Mouse (Mus musculus): Measurements from ENCODE around the gene Ing2. TPM values are rescaled to one million over a fixed set of nuclear protein-coding genes. Genes with fewer than 3 reads are reported as not detected.

Ing2 gene
- total and polyA plus RNA-seq, 3 experiments, result 7.2 to 22.0 (median 16.8) TPM

DNA sequence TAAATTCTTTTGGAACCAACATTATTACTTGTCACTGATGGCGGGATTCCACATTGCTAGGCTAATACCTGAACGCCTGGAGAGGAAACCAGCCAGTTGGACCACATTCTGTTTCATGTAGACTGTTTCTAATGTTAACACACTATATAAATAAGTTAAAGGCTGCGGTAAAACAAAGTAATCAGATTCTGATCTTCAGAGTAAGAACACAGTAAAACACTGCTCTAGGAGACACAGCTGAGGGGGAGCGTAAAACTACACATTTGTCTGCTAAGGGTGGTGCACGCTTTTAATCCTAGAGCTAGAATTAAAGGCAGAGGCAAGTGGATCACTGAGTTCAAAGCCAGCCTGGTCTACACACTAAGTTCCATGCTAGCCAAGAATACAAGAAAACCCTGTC, 12.6 kb downstream of the Ing2 start:
- H3K4me1 ChIP-seq (ENCODE audit: control insufficient read depth in 1 of 2, insufficient read depth in 2 of 2), result peaks cover 0 to 4% of the 10 kb centered on the region in 2 experiments; a peak in 2 of 4 replicates
- no peak overlapping the region for H3K4me2 ChIP-seq (ENCODE audit: insufficient read depth, low read depth, poor library complexity, severe bottlenecking)
- in situ Hi-C loops (cut with MboI; ENCODE audit: low pct_ligation_motif_present, low pct_unique_long_range_greater_than_20kb, low sequenced_read_pairs) (no loop called here), dilution Hi-C loops (cut with MboI; ENCODE audit: extremely low pct_ligation_motif_present, extremely low pct_unique_long_range_greater_than_20kb, low sequenced_read_pairs) (no loop called here)
- no peaks in the 10 kb centered on the region for H3K27me3 ChIP-seq (replicated peaks)
- H3K27ac ChIP-seq (ENCODE audit: insufficient read depth, low read depth), result no peak overlapping the region
- DNase-seq (ENCODE audit: extremely low read depth), result no peak
- H3K79me2 ChIP-seq (replicated peaks; ENCODE audit: control insufficient read depth, extremely low read depth, insufficient read depth, poor library complexity, severe bottlenecking), result no peaks in the 10 kb centered on the region
- H3K4me3 ChIP-seq (replicated peaks in 1 of 3; ENCODE audit: low read depth in 2 of 3, low read length in 2 of 3, poor library complexity in 1 of 3), result no peak overlapping the region
- TF ChIP-seq CHD2 (IDR thresholded peaks at IDR 0.05; ENCODE audit: low read length) (no peak), CHD1 (IDR thresholded peaks at IDR 0.05; ENCODE audit: low read depth, low read length) (no peak), CTCF (conservative IDR thresholded peaks at IDR 0.05 in 1 of 2, IDR thresholded peaks at IDR 0.05 in 1 of 2; ENCODE audit: low read depth in 2 of 2, low read length in 2 of 2) (no peak), UBTF (IDR thresholded peaks at IDR 0.05; ENCODE audit: low read depth, low read length) (no peak), MEF2A (IDR thresholded peaks at IDR 0.05; ENCODE audit: borderline replicate concordance, low read depth, low read length) (no peak), PAX5 (IDR thresholded peaks at IDR 0.05; ENCODE audit: low read length) (no peak), BHLHE40 (IDR thresholded peaks at IDR 0.05; ENCODE audit: low read depth, low read length) (no peak), GABPA (IDR thresholded peaks at IDR 0.05; ENCODE audit: insufficient replicate concordance, low read depth, low read length) (no peak)
- H3K36me3 ChIP-seq (replicated peaks in 1 of 2; ENCODE audit: control insufficient read depth in 1 of 2, insufficient read depth in 1 of 2, low read length in 1 of 2), result peaks cover 0 to 16% of the 10 kb centered on the region in 2 experiments
- H3K9me3 ChIP-seq (replicated peaks; ENCODE audit: low read length), result no peaks in the 10 kb centered on the region
- no peak overlapping the region for H3K9ac ChIP-seq (ENCODE audit: insufficient read depth, low read depth)

DNA sequence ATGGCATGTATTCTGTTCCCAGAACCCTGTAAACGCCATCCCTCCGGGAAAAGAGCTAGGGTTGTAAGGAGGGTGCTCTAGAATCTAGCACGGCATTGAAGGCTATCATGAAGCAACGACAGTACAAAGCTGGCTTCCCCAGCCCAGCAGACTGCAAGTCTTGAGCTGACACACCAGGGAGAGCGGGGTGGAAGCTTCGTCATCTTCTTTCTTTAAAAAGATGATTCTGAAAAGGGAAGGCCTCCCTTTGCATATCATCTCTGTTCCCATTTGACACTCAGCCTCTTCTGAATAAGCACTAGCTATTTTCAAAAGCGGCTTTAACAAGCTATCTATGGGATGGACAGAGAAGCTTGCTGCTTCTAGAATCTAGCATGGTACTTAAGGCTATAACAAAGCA, 15.0 kb downstream of the Ing2 start:
- Histone ChIP-seq H3K9ac (ENCODE audit: insufficient read depth, low read depth) (no peak overlapping the region), H3K79me2 (replicated peaks; ENCODE audit: control insufficient read depth, extremely low read depth, insufficient read depth, poor library complexity, severe bottlenecking) (no peaks in the 10 kb centered on the region), H3K4me3 (replicated peaks in 1 of 3; ENCODE audit: low read depth in 2 of 3, low read length in 2 of 3, poor library complexity in 1 of 3) (no peak overlapping the region), H3K4me1 (ENCODE audit: control insufficient read depth in 1 of 2, insufficient read depth in 2 of 2) (no peaks in the 10 kb centered on the region; a peak in 1 of 4 replicates), H3K27me3 (replicated peaks) (no peaks in the 10 kb centered on the region), H3K9me3 (replicated peaks; ENCODE audit: low read length) (no peaks in the 10 kb centered on the region), H3K27ac (ENCODE audit: insufficient read depth, low read depth) (no peak overlapping the region), H3K36me3 (replicated peaks in 1 of 2; ENCODE audit: control insufficient read depth in 1 of 2, insufficient read depth in 1 of 2, low read length in 1 of 2) (peaks cover 0 to 5% of the 10 kb centered on the region in 2 experiments), H3K4me2 (ENCODE audit: insufficient read depth, low read depth, poor library complexity, severe bottlenecking) (no peak overlapping the region)
- no peak for DNase-seq (ENCODE audit: extremely low read depth)
- TF ChIP-seq USF1 (IDR thresholded peaks at IDR 0.05; ENCODE audit: low read depth, low read length) (no peak), CHD2 (IDR thresholded peaks at IDR 0.05; ENCODE audit: low read length) (no peak), UBTF (IDR thresholded peaks at IDR 0.05; ENCODE audit: low read depth, low read length) (no peak), BHLHE40 (IDR thresholded peaks at IDR 0.05; ENCODE audit: low read depth, low read length) (no peak), MAFK (IDR thresholded peaks at IDR 0.05; ENCODE audit: insufficient replicate concordance, low read length) (no peak), MAX (IDR thresholded peaks at IDR 0.05; ENCODE audit: low read length) (no peak), NELFE (IDR thresholded peaks at IDR 0.05; ENCODE audit: low read depth, low read length) (no peak), POLR2AphosphoS2 (IDR thresholded peaks at IDR 0.05; ENCODE audit: low read depth, low read length) (no peak), HCFC1 (IDR thresholded peaks at IDR 0.05; ENCODE audit: low read depth, low read length) (no peak), RCOR1 (conservative IDR thresholded peaks at IDR 0.05; ENCODE audit: low read depth, low read length) (no peak), ZNF384 (IDR thresholded peaks at IDR 0.05; ENCODE audit: low read depth, low read length) (no peak), ETS1 (conservative IDR thresholded peaks at IDR 0.05; ENCODE audit: low read depth, low read length) (no peak), CHD1 (IDR thresholded peaks at IDR 0.05; ENCODE audit: low read depth, low read length) (no peak), POLR2A (IDR thresholded peaks at IDR 0.05; ENCODE audit: low read depth, low read length) (no peak), MYC (IDR thresholded peaks at IDR 0.05; ENCODE audit: low read depth, low read length) (no peak), TCF12 (IDR thresholded peaks at IDR 0.05; ENCODE audit: low read depth, low read length) (no peak), ZKSCAN1 (IDR thresholded peaks at IDR 0.05; ENCODE audit: borderline replicate concordance, low read depth, low read length) (no peak), KAT2A (IDR thresholded peaks at IDR 0.05; ENCODE audit: insufficient replicate concordance, low read length) (no peak), MXI1 (IDR thresholded peaks at IDR 0.05; ENCODE audit: low read depth, low read length) (no peak)
- dilution Hi-C loops (cut with MboI; ENCODE audit: extremely low pct_ligation_motif_present, extremely low pct_unique_long_range_greater_than_20kb, low sequenced_read_pairs) (no loop called here), in situ Hi-C loops (cut with MboI; ENCODE audit: low pct_ligation_motif_present, low pct_unique_long_range_greater_than_20kb, low sequenced_read_pairs) (no loop called here)

All from CH12.LX (cell line).